Mouse (Mus musculus): ENCODE data around the gene Atp6v1e2. TPM values are rescaled to one million over a fixed set of nuclear protein-coding genes. Genes with fewer than 3 reads are reported as not detected.

Atp6v1e2 gene
- total RNA-seq, 2 experiments from 2014 or later = not detected

Other genes with a start within 250 kb of the Atp6v1e2 start
- 0.02 TPM in 1 of 2 replicates, not detected in the other for gene Epas1, start 194.2 kb downstream of the Atp6v1e2 start, total RNA-seq (2015)
- gene Epas1, start 194.2 kb downstream of the Atp6v1e2 start, total RNA-seq (2017) = not detected in 2 replicates
- not detected in 2 replicates for gene Tmem247, start 30.5 kb downstream of the Atp6v1e2 start, total RNA-seq (2015)
- gene Tmem247, start 30.5 kb downstream of the Atp6v1e2 start, total RNA-seq (2017) = not detected in 2 replicates
- gene Rhoq, start 15.2 kb upstream of the Atp6v1e2 start, total RNA-seq (2015) = 2.4 and 4.5 TPM in 2 replicates
- gene Rhoq, start 15.2 kb upstream of the Atp6v1e2 start, total RNA-seq (2017) = 1.9 and 3.8 TPM in 2 replicates
- 15.1 and 15.5 TPM in 2 replicates for gene Pigf, start 77.5 kb upstream of the Atp6v1e2 start, total RNA-seq (2015)
- 20.8 TPM in 2 replicates for gene Pigf, start 77.5 kb upstream of the Atp6v1e2 start, total RNA-seq (2017)
- gene Cript, start 77.7 kb upstream of the Atp6v1e2 start, total RNA-seq (2015) = 88.1 and 94.9 TPM in 2 replicates
- 50.2 and 60.3 TPM in 2 replicates for gene Cript, start 77.7 kb upstream of the Atp6v1e2 start, total RNA-seq (2017)
- 4.4 and 5.1 TPM in 2 replicates for gene Socs5, start 159.8 kb upstream of the Atp6v1e2 start, total RNA-seq (2015)
- 4.2 and 5.5 TPM in 2 replicates for gene Socs5, start 159.8 kb upstream of the Atp6v1e2 start, total RNA-seq (2017)

All from megakaryocyte progenitor cell, adult 5-6 weeks (primary cell).